9 mouse cellular contexts compared by ENCODE assay signal in genomic region chr1:172482518-172483360, GRCm38 (mm10). TPM values are rescaled to one million over a fixed set of nuclear protein-coding genes. Genes with fewer than 3 reads are reported as not detected.
A peak's percentile ranks its signal among the peaks of the same experiment; 100 is the strongest.
DNase-seq lines count a peak whose midpoint lies in the region; ATAC-seq and TF ChIP-seq lines count a peak whose summit lies in the region.
"Had no signal": no experiment of that assay in that cellular context is flagged by ENCODE, and none has a peak within 500 bp of the region (broad histone marks: within the 10 kb centered on the region; RNA-seq: fewer than 3 reads in every experiment).

No protein-coding gene starts in this region.

- peak overlapping the region; percentile 60 for H3K4me3 ChIP-seq in lung, embryonic 14.5 days (ENCODE audit: low read depth, low read length)
- peak overlapping the region; percentile 52 for H3K4me3 ChIP-seq in forebrain, embryonic 16.5 days (replicated peaks; ENCODE audit: low read length)
- peak overlapping the region; percentile 69 for H3K4me3 ChIP-seq in neural tube, embryonic 15.5 days (replicated peaks)

- no peak for TF ChIP-seq CTCF in lung, embryonic 14.5 days (IDR thresholded peaks at IDR 0.05; ENCODE audit: low read depth)

- H3K9me3 ChIP-seq in lung, embryonic 14.5 days (ENCODE audit: low read depth, low read length) = no peaks in the 10 kb centered on the region
- no peaks in the 10 kb centered on the region for H3K9me3 ChIP-seq in forebrain, embryonic 16.5 days (ENCODE audit: control insufficient read depth, low read length)
- H3K9me3 ChIP-seq in neural tube, embryonic 15.5 days (replicated peaks) = no peaks in the 10 kb centered on the region

- peak; percentile 24 for DNase-seq in lung, embryonic 14.5 days
- no peak for DNase-seq in lung, postnatal 36 days
- peak; percentile 68 to 77 for DNase-seq in kidney, postnatal 36 days
- no peak for DNase-seq in left cerebral cortex, postnatal 4 days
- DNase-seq in adipocyte (ENCODE audit: low spot score) = no peak
- no peak for DNase-seq in left cerebral cortex, postnatal 14 days (ENCODE audit: low spot score in 2 of 2)

- H3K4me1 ChIP-seq in lung, embryonic 14.5 days (ENCODE audit: insufficient read depth) = peaks cover 8% of the 10 kb centered on the region; the same call in 1 of the 2 replicates
- peaks cover 58% of the 10 kb centered on the region for H3K4me1 ChIP-seq in forebrain, embryonic 16.5 days (replicated peaks; ENCODE audit: control insufficient read depth, insufficient read depth, low read length)
- peaks cover 65% of the 10 kb centered on the region for H3K4me1 ChIP-seq in neural tube, embryonic 15.5 days

- intact Hi-C loops in left cerebral cortex, postnatal 4 days (cut with DNase I) = loop anchor here (10.0 kb wide), 1 partner anchor 912 kb away; no protein-coding TSS in a partner anchor
- intact Hi-C loops in left cerebral cortex, postnatal 14 days (cut with DNase I) = no loop called here

- H3K4me2 ChIP-seq in lung, embryonic 14.5 days = peak overlapping the region; percentile 84
- peak overlapping the region; percentile 89 for H3K4me2 ChIP-seq in forebrain, embryonic 16.5 days (ENCODE audit: low read length)
- H3K4me2 ChIP-seq in neural tube, embryonic 15.5 days = peak overlapping the region; percentile 86

- peak; percentile 10; the same call in 1 of the 2 replicates for ATAC-seq in lung, embryonic 14.5 days (ENCODE audit: insufficient read depth)
- peak; percentile 12 for ATAC-seq in forebrain, embryonic 16.5 days
- peak; percentile 26 for ATAC-seq in neural tube, embryonic 15.5 days (ENCODE audit: low FRiP score)

- H3K27me3 ChIP-seq in lung, embryonic 14.5 days (ENCODE audit: insufficient read depth, low read length) = no peaks in the 10 kb centered on the region
- H3K27me3 ChIP-seq in forebrain, embryonic 16.5 days (replicated peaks; ENCODE audit: control insufficient read depth, insufficient read depth, low read length) = no peaks in the 10 kb centered on the region
- no peaks in the 10 kb centered on the region for H3K27me3 ChIP-seq in neural tube, embryonic 15.5 days (replicated peaks)

- peak overlapping the region; percentile 62 for H3K9ac ChIP-seq in lung, embryonic 14.5 days
- peak overlapping the region; percentile 71 for H3K9ac ChIP-seq in forebrain, embryonic 16.5 days (replicated peaks; ENCODE audit: low read depth, low read length)
- H3K9ac ChIP-seq in neural tube, embryonic 15.5 days (replicated peaks) = peak overlapping the region; percentile 65

- WGBS in lung, embryonic 14.5 days = 6% methylated on average over 12 of the region's 12 CpGs
- WGBS in forebrain, embryonic 16.5 days = under 1% methylated on average over 12 of the region's 12 CpGs
- WGBS in neural tube, embryonic 15.5 days = 2% methylated on average over 12 of the region's 12 CpGs

- peaks cover 16% of the 10 kb centered on the region; the same call in 1 of the 2 replicates for H3K36me3 ChIP-seq in lung, embryonic 14.5 days (ENCODE audit: insufficient read depth)
- no peaks in the 10 kb centered on the region for H3K36me3 ChIP-seq in forebrain, embryonic 16.5 days (ENCODE audit: control insufficient read depth, insufficient read depth)
- no peaks in the 10 kb centered on the region for H3K36me3 ChIP-seq in neural tube, embryonic 15.5 days

- H3K27ac ChIP-seq in lung, embryonic 14.5 days (ENCODE audit: low read depth) = 0 out of 2 replicates have a peak overlapping the region, but pooled peaks have one; percentile 89
- H3K27ac ChIP-seq in forebrain, embryonic 16.5 days (ENCODE audit: low read length) = peak overlapping the region; percentile 31
- H3K27ac ChIP-seq in neural tube, embryonic 15.5 days (replicated peaks) = peak overlapping the region; percentile 60

RNA-seq across cellular contexts. Expression of gene Igsf9, which starts 1.2 kb away (rescaled TPM):
- 23.5 and 26.0 TPM in 2 replicates for polyA plus RNA-seq in lung, embryonic 14.5 days (2014; fragmentation: Nextera tagmentation; extraction: Ambion mirVana)
- polyA plus RNA-seq in forebrain, embryonic 16.5 days (2015; fragmentation: Nextera tagmentation; extraction: Ambion mirVana) = 60.9 and 89.9 TPM in 2 replicates
- 38.9 TPM in 2 replicates for polyA plus RNA-seq in neural tube, embryonic 15.5 days (2015; fragmentation: Nextera tagmentation; extraction: Ambion mirVana)
- total RNA-seq in left cerebral cortex, postnatal 4 days (2021) = 10 to 100 TPM; 57.2 to 67.9 TPM
- 10 to 100 TPM; 10.9 to 15.2 TPM for total RNA-seq in left cerebral cortex, postnatal 14 days (2021)

RNA-seq across cellular contexts. Expression of gene Slamf9, which starts 7.6 kb away (rescaled TPM):
- polyA plus RNA-seq in lung, embryonic 14.5 days (2014; fragmentation: Nextera tagmentation; extraction: Ambion mirVana) = 0.32 and 1.0 TPM in 2 replicates
- not detected in 2 replicates for polyA plus RNA-seq in forebrain, embryonic 16.5 days (2015; fragmentation: Nextera tagmentation; extraction: Ambion mirVana)
- polyA plus RNA-seq in neural tube, embryonic 15.5 days (2015; fragmentation: Nextera tagmentation; extraction: Ambion mirVana) = 0.36 and 0.38 TPM in 2 replicates
- under 1 TPM in 1 of 2 experiments, not detected in 1; 0.26 TPM for total RNA-seq in left cerebral cortex, postnatal 4 days (2021)
- total RNA-seq in left cerebral cortex, postnatal 14 days (2021) = under 1 TPM; 0.53 to 0.93 TPM

RNA-seq across cellular contexts. Expression of gene Tagln2, which starts 17.1 kb away (rescaled TPM):
- polyA plus RNA-seq in lung, embryonic 14.5 days (2014; fragmentation: Nextera tagmentation; extraction: Ambion mirVana) = 395 and 407 TPM in 2 replicates
- 53.4 and 56.8 TPM in 2 replicates for polyA plus RNA-seq in forebrain, embryonic 16.5 days (2015; fragmentation: Nextera tagmentation; extraction: Ambion mirVana)
- polyA plus RNA-seq in neural tube, embryonic 15.5 days (2015; fragmentation: Nextera tagmentation; extraction: Ambion mirVana) = 140 and 198 TPM in 2 replicates
- 10 to 100 TPM; 22.8 to 29.5 TPM for total RNA-seq in left cerebral cortex, postnatal 4 days (2021)
- total RNA-seq in left cerebral cortex, postnatal 14 days (2021) = 10 to 100 TPM; 12.3 to 15.1 TPM

RNA-seq across cellular contexts. Expression of gene Cfap45, which starts 37.9 kb away (rescaled TPM):
- 4.2 and 5.1 TPM in 2 replicates for polyA plus RNA-seq in lung, embryonic 14.5 days (2014; fragmentation: Nextera tagmentation; extraction: Ambion mirVana)
- polyA plus RNA-seq in forebrain, embryonic 16.5 days (2015; fragmentation: Nextera tagmentation; extraction: Ambion mirVana) = 1.8 and 3.0 TPM in 2 replicates
- 3.8 and 4.3 TPM in 2 replicates for polyA plus RNA-seq in neural tube, embryonic 15.5 days (2015; fragmentation: Nextera tagmentation; extraction: Ambion mirVana)
- total RNA-seq in left cerebral cortex, postnatal 4 days (2021) = 1 to 10 TPM; 2.3 to 2.5 TPM
- 1 to 10 TPM; 3.6 to 3.7 TPM for total RNA-seq in left cerebral cortex, postnatal 14 days (2021)
- polyA plus RNA-seq: liver, adult 2 months had no signal

Comparison
In these comparisons a context has a peak if more than half of its experiments do, and no peak if none do; other contexts are left out.
1. DNase-seq: peak in lung, embryonic 14.5 days (single experiment) and kidney, postnatal 36 days (2 of 2); none in lung, postnatal 36 days (single experiment), left cerebral cortex, postnatal 4 days (single experiment), adipocyte (single experiment) and left cerebral cortex, postnatal 14 days (0 of 2).
2. H3K27ac ChIP-seq: peak in every context shown above with its lines; median percentile 89 in lung, embryonic 14.5 days; 60 in neural tube, embryonic 15.5 days; 31 in forebrain, embryonic 16.5 days.
3. Peak in every context shown above with its lines, with median percentiles within 50 percentile points of each other: ATAC-seq, H3K4me2 ChIP-seq, H3K4me3 ChIP-seq and H3K9ac ChIP-seq.